Mouse (Mus musculus): ENCODE measurements around the gene Scarb1. TPM values are rescaled to one million over a fixed set of nuclear protein-coding genes. Genes with fewer than 3 reads are reported as not detected.

The Scarb1 gene
- polyA plus RNA-seq, 1 experiment from 2014 or later: 87.1 TPM

- Histone ChIP-seq H3K9me3 (replicated peaks) (peaks cover 6% of the 10 kb centered on the region; the same call in 1 of the 2 replicates), H3K4me3 (no peak overlapping the region), H3K27me3 (replicated peaks) (no peaks in the 10 kb centered on the region), H3K9ac (no peak overlapping the region), H3K27ac (no peak overlapping the region), H3K4me2 (no peak overlapping the region), H3K4me1 (no peaks in the 10 kb centered on the region), H3K36me3 (peaks cover 100% of the 10 kb centered on the region)
- ATAC-seq: no peak
- WGBS (ENCODE audit: insufficient replicate concordance): 58% methylated on average over 8 of the region's 8 CpGs
Measured at GRCm38 (mm10) chr5:125291895-125292294, 49.0 kb downstream of the Scarb1 start.

DNA sequence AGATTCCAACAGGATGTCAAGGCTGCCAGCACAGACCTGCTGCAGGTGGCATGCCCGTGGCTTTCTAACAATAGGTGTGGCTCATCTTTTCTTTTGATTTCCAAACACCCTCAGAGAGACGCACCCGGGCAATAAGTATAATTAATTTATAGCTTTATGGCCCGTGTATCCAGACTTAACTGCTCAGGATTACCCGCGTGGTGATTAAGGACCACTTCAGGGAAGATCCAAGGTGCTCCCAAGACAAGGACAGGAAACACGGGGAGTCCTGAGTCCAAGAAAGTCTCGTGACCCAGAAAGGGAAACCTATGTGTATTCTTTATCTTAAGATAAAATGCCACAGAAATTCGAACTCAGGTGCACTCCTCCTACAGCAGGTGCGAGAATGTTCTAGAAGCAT lies 49.5 kb downstream of the Scarb1 start:
- Histone ChIP-seq H3K4me1 (no peaks in the 10 kb centered on the region), H3K27ac (no peak overlapping the region), H3K9me3 (replicated peaks) (peaks cover under 1% of the 10 kb centered on the region; the same call in 1 of the 2 replicates), H3K4me3 (no peak overlapping the region), H3K36me3 (peaks cover 100% of the 10 kb centered on the region), H3K27me3 (replicated peaks) (no peaks in the 10 kb centered on the region), H3K9ac (no peak overlapping the region), H3K4me2 (no peak overlapping the region)
- WGBS (ENCODE audit: insufficient replicate concordance): 87% methylated on average over 10 of the region's 10 CpGs
- ATAC-seq: no peak

GRCm38 (mm10) chr5:125287053-125287655 lies 53.7 kb downstream of the Scarb1 start:
- H3K36me3 ChIP-seq: peaks cover 95% of the 10 kb centered on the region
- WGBS (ENCODE audit: insufficient replicate concordance): 88% methylated on average over 9 of the region's 9 CpGs

DNA sequence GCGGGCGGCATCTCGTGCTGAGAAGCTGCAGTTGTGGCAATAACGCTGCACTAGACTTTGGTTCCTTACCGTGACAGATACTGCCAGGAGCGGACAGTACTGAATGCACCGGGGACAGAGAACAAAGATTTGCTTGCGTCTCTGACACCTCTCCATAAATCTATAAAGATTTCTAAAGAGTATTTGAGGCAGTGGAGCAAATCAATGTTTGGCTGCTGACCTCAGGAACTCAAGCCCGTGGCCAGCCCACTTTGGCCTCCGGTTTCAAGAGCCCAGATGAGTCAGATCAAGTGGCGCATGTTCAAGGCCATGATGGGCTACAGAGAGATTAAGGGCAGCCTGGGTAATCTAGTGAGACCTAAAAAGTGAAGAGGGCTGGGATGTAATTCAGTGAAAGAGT lies 54.8 kb downstream of the Scarb1 start:
- H3K36me3 ChIP-seq: peaks cover 95% of the 10 kb centered on the region

More at GRCm38 (mm10) chr5:125287053-125287655, 53.7 kb downstream of the Scarb1 start:
- Histone ChIP-seq H3K27ac (no peak overlapping the region), H3K27me3 (replicated peaks) (no peaks in the 10 kb centered on the region), H3K9ac (no peak overlapping the region), H3K4me3 (no peak overlapping the region), H3K4me2 (no peak overlapping the region), H3K9me3 (replicated peaks) (no peaks in the 10 kb centered on the region), H3K4me1 (no peaks in the 10 kb centered on the region)
- no peak for ATAC-seq

GRCm38 (mm10) chr5:125283748-125284640 lies 56.9 kb downstream of the Scarb1 start:
- H3K9ac ChIP-seq: no peak overlapping the region
- H3K4me3 ChIP-seq: 0 out of 2 replicates have a peak overlapping the region, but pooled peaks have one; percentile 3
- 65% methylated on average over 35 of the region's 35 CpGs for WGBS (ENCODE audit: insufficient replicate concordance)
- no peak for ATAC-seq
- H3K9me3 ChIP-seq (replicated peaks): no peaks in the 10 kb centered on the region
- H3K4me2 ChIP-seq: peak overlapping the region; percentile 34; the same call in 1 of the 2 replicates
- no peak overlapping the region for H3K27ac ChIP-seq
- no peaks in the 10 kb centered on the region for H3K27me3 ChIP-seq (replicated peaks)
- peaks cover 78% of the 10 kb centered on the region for H3K36me3 ChIP-seq
- peaks cover 3% of the 10 kb centered on the region; the same call in 1 of the 2 replicates for H3K4me1 ChIP-seq

More for the DNA sequence above, 54.8 kb downstream of the Scarb1 start:
- Histone ChIP-seq H3K4me3 (no peak overlapping the region), H3K9me3 (replicated peaks) (no peaks in the 10 kb centered on the region), H3K4me1 (no peaks in the 10 kb centered on the region), H3K27me3 (replicated peaks) (no peaks in the 10 kb centered on the region), H3K4me2 (no peak overlapping the region), H3K27ac (no peak overlapping the region), H3K9ac (no peak overlapping the region)
- 82% methylated on average over 11 of the region's 11 CpGs for WGBS (ENCODE audit: insufficient replicate concordance)
- no peak for ATAC-seq

- 68% methylated on average over 7 of the region's 7 CpGs for WGBS (ENCODE audit: insufficient replicate concordance)
Measured at GRCm38 (mm10) chr5:125279216-125279615, 61.7 kb downstream of the Scarb1 start.

GRCm38 (mm10) chr5:125278314-125278713 lies 62.6 kb downstream of the Scarb1 start:
- no peak overlapping the region for H3K4me2 ChIP-seq
- no peaks in the 10 kb centered on the region for H3K9me3 ChIP-seq (replicated peaks)
- H3K27me3 ChIP-seq (replicated peaks): no peaks in the 10 kb centered on the region
- no peak for ATAC-seq
- H3K9ac ChIP-seq: no peak overlapping the region
- H3K4me3 ChIP-seq: no peak overlapping the region
- WGBS (ENCODE audit: insufficient replicate concordance): 28% methylated on average over 6 of the region's 6 CpGs
- peaks cover 21% of the 10 kb centered on the region for H3K4me1 ChIP-seq
- H3K27ac ChIP-seq: no peak overlapping the region
- H3K36me3 ChIP-seq: peaks cover 44% of the 10 kb centered on the region

More at GRCm38 (mm10) chr5:125279216-125279615, 61.7 kb downstream of the Scarb1 start:
- H3K4me3 ChIP-seq: no peak overlapping the region
- no peak overlapping the region for H3K4me2 ChIP-seq
- no peaks in the 10 kb centered on the region for H3K27me3 ChIP-seq (replicated peaks)
- peaks cover 12% of the 10 kb centered on the region for H3K4me1 ChIP-seq
- no peak for ATAC-seq
- no peaks in the 10 kb centered on the region for H3K9me3 ChIP-seq (replicated peaks)
- H3K9ac ChIP-seq: no peak overlapping the region
- H3K27ac ChIP-seq: no peak overlapping the region
- H3K36me3 ChIP-seq: peaks cover 53% of the 10 kb centered on the region

- Histone ChIP-seq H3K4me1 (peaks cover 31% of the 10 kb centered on the region), H3K9me3 (replicated peaks) (no peaks in the 10 kb centered on the region), H3K27ac (no peak overlapping the region), H3K27me3 (replicated peaks) (no peaks in the 10 kb centered on the region), H3K9ac (no peak overlapping the region), H3K4me3 (no peak overlapping the region), H3K4me2 (no peak overlapping the region), H3K36me3 (peaks cover 37% of the 10 kb centered on the region)
- no peak for ATAC-seq
- WGBS (ENCODE audit: insufficient replicate concordance): 72% methylated on average over 6 of the region's 6 CpGs
Measured at GRCm38 (mm10) chr5:125277313-125277712, 63.6 kb downstream of the Scarb1 start.

DNA sequence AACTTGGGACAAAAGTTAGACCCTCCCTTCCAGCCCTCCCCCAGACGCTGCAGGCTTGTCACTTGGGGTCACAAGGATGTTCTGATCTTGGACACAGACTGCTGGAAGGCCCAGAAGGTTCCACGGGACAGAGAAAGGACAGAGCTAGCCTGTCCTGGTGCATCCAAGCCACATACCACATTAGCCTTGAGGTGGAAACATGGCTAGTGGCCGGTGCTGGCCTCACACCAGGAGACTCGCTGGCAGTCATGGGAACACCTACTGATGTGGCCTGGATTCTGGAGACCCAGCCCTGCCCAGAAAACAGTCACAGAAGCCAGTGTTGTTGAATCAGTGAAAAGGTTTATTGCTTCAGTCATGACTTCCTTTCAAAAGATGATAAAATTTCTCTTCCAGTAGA lies 64.1 kb downstream of the Scarb1 start:
- Histone ChIP-seq H3K27ac (no peak overlapping the region), H3K9me3 (replicated peaks) (no peaks in the 10 kb centered on the region), H3K4me3 (no peak overlapping the region), H3K4me2 (no peak overlapping the region), H3K36me3 (peaks cover 32% of the 10 kb centered on the region), H3K27me3 (replicated peaks) (no peaks in the 10 kb centered on the region), H3K4me1 (peaks cover 36% of the 10 kb centered on the region), H3K9ac (no peak overlapping the region)
- WGBS (ENCODE audit: insufficient replicate concordance): 87% methylated on average over 4 of the region's 4 CpGs
- no peak for ATAC-seq

- Histone ChIP-seq H3K9me3 (replicated peaks) (no peaks in the 10 kb centered on the region), H3K9ac (no peak overlapping the region), H3K4me2 (no peak overlapping the region), H3K4me1 (peaks cover 48% of the 10 kb centered on the region), H3K27ac (no peak overlapping the region), H3K4me3 (no peak overlapping the region), H3K27me3 (replicated peaks) (0 out of 2 replicates have a peak, but pooled peaks cover 4% of the 10 kb centered on the region), H3K36me3 (peaks cover 21% of the 10 kb centered on the region)
- no peak for ATAC-seq
- 76% methylated on average over 8 of the region's 8 CpGs for WGBS (ENCODE audit: insufficient replicate concordance)
Measured at GRCm38 (mm10) chr5:125275315-125275714, 65.6 kb downstream of the Scarb1 start.

GRCm38 (mm10) chr5:125274773-125275172 lies 66.1 kb downstream of the Scarb1 start:
- no peaks in the 10 kb centered on the region for H3K9me3 ChIP-seq (replicated peaks)
- WGBS (ENCODE audit: insufficient replicate concordance): 79% methylated on average over 3 of the region's 3 CpGs
- ATAC-seq: no peak
- H3K4me3 ChIP-seq: no peak overlapping the region
- H3K9ac ChIP-seq: no peak overlapping the region
- no peak overlapping the region for H3K4me2 ChIP-seq
- no peak overlapping the region for H3K27ac ChIP-seq
- H3K27me3 ChIP-seq (replicated peaks): 0 out of 2 replicates have a peak, but pooled peaks cover 4% of the 10 kb centered on the region
- H3K36me3 ChIP-seq: peaks cover 21% of the 10 kb centered on the region
- H3K4me1 ChIP-seq: peaks cover 48% of the 10 kb centered on the region

GRCm38 (mm10) chr5:125274182-125274581 lies 66.7 kb downstream of the Scarb1 start:
- Histone ChIP-seq H3K4me2 (peak overlapping the region; percentile 46), H3K4me3 (no peak overlapping the region), H3K27ac (no peak overlapping the region), H3K9ac (no peak overlapping the region), H3K9me3 (replicated peaks) (no peaks in the 10 kb centered on the region), H3K4me1 (peaks cover 46% of the 10 kb centered on the region), H3K36me3 (peaks cover 21% of the 10 kb centered on the region), H3K27me3 (replicated peaks) (0 out of 2 replicates have a peak, but pooled peaks cover 4% of the 10 kb centered on the region)
- no peak for ATAC-seq
- WGBS (ENCODE audit: insufficient replicate concordance): 63% methylated on average over 2 of the region's 2 CpGs
